Mouse (Mus musculus) adrenal gland (tissue): ENCODE measurements at regions not wholly inside any gene's neighbourhood (a gene's known extent, or its start where the extent isn't known, plus 50 kb on each side); places are given as distances from the start of the nearest gene placed in this dataset.
"Not testable (repeated sequence)": the region's sequence is repeated elsewhere in the genome, so short reads cannot be mapped to it uniquely, and the experiment has no call there.

Experiments used
- intact Hi-C: fragments of 180-260 bp; cut with DNase I; formaldehyde crosslinking; loops from one replicate; pipeline ENCODE4 v1.15.1; 2025

DNA sequence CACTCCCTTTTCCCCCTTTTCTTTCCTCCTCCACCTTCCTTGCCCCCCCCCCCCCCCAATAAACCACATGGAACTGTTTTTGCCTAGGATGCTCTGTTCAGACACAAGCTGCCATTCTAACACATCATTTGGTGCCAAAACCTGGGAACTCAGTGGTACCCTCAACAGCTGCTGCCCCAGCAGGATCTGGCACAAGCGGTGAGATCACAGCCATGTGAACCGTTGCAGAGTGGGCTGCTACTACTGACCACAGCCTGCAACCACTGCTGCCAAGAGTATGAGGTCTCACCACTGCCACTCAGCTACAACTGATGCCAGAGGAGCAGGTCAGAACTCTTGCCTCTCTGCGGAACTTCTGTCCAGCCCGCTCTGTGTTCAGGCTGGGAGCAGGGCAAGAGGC, 206.2 kb downstream of the Pcsk1 start:
- intact Hi-C loops: no loop called here

DNA sequence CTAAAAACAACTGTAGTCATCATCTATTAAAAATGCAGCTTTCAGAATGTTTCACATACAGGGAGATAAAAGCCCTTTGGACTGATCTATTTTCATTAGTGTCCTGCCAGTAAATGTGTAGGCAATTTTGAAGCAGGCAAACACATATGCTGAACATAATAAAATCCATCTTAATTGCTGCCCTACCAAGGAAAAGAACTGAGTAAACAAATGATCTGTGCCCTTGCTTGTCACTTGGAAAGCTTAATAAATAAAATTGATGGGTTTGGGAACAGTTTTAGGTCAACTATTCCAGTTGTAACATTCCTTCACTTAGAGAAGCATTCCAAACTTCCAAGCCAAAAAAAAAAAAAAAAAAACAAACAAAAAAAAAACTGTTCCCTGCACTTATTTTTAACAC, 230.2 kb downstream of the Pcsk1 start:
- intact Hi-C loops: no loop called here

DNA sequence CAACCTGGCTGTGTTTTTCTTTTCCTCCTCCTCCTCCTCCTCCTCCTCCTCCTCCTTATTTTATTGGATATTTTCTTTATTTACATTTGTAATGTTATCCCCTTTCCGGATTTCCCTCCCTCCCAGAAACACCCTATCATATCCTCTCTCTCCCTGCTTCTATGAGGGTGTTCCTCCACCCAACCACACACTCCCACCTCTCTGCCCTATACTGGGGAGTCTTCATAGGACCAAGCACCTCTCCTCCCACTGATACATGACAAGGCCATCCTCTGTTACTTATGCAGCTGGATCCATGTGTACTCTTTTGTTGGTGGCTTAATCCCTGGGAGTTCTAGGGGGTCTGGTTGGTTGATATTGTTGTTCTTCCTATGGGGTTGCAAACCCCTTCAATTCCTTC, 230.6 kb downstream of the Pcsk1 start:
- intact Hi-C loops: no loop called here

- intact Hi-C loops: no loop called here
These were observed 247.4 kb downstream of the Pcsk1 start for GRCm38 (mm10) chr13:75337054-75337453.

GRCm38 (mm10) chr13:75343422-75343821, 253.8 kb downstream of the Pcsk1 start:
- intact Hi-C loops: no loop called here

DNA sequence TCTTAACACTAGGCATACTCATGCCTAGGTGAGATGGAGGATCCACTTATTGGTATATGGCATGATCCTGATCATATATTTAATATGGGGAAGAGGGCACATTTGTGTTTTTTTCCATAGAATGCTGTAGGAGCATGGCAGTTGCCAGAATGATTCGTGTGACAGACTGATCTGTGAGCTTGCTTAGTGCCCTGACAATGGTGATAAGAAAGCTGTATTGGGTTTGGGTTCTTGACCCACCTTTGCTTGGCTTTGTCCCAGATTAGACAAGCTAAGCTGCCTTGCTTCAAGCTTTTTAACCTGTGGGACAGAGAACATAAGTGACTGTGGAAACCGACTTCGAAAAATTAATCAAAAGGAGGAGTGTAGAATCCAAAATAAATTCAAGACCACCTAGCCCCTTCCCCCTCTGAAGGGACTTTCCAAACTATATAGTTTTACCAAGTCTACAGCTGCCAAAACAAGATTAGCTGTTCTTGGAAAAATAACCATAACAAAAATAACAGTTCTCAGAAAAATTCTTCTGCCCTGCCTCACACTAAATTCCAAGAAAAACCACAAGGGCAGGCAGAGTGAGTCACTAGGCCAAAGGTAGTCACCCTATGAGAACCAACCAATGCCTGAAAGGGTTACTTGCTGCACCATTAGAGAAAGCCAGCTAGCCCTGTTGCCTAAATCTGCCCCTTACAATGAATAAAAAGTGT, 277.2 kb downstream of the Pcsk1 start:
- intact Hi-C loops: no loop called here

GRCm38 (mm10) chr13:75368249-75368800, 278.7 kb downstream of the Pcsk1 start:
- intact Hi-C loops: no loop called here

DNA sequence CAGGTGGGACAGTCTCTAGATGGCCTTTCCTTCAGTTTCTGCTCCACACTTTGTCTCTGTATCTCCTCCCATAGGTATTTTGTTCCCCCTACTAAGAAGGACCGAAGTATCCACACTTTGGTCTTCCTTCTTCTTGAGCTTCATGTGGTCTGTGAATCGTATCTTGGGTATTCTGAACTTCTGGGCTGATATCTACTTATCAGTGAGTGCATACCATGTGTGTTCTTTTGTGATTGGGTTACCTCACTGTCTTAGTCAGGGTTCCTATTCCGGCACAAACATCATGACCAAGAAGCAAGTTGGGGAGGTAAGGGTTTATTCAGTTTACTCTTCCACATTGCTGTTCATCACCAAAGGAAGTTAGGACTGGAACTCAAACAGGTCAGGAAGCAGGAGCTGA, 287.5 kb downstream of the Pcsk1 start:
- intact Hi-C loops: not testable (repeated sequence)

DNA sequence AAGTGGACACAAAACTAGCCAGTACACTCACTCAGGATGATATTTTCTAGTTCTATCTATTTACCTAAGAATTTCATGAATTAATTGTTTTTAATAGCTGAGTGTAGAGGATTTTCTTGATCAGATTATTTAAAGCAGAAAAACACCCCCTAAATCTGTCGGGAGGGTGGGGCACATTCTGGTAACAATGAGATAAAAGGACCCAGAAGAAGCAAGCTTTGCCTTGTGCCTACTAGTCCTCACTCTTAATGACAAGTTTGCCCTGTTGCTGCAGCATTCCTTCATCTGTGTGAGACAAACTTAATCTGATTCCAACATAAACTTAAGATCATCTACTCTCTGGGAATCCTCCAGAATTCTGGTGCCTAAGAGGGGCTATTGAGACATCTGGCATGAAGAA, 288.1 kb downstream of the Pcsk1 start:
- intact Hi-C loops: no loop called here

DNA sequence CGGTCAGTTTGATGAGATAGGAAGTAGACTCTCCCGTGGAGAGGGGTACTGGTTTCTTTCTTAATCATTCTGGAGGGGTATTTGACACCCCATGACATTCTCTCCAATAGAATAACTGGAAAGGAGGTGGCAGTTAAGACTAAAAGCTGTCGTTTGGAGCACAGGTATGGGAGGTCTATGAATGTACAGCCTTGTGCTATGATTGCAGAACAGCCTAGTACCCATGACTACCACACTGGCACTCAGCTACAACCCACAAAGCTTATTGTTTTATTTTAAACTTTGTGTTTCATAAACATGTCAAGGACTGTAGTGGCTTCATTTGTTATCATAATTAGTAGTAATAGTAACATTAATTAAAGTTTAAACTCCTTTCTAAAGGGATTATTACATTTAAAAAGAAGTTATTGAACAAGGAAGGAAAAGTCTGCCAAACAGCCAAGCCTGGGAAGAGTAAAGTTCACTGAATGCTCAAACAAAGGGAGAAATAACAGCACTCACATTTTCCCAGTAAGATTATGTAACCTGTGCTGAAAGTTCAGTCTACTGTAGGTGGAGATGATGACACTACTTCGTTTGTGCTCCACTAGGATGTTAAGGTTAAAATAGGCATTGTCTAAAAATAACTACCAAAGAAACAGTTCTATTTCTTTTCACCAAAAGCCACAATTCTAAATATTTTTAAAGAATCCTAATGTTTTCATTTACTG, 295.2 kb downstream of the Pcsk1 start:
- intact Hi-C loops: no loop called here

- intact Hi-C loops: no loop called here
These were observed 299.6 kb downstream of the Pcsk1 start for GRCm38 (mm10) chr13:75389211-75389610.

DNA sequence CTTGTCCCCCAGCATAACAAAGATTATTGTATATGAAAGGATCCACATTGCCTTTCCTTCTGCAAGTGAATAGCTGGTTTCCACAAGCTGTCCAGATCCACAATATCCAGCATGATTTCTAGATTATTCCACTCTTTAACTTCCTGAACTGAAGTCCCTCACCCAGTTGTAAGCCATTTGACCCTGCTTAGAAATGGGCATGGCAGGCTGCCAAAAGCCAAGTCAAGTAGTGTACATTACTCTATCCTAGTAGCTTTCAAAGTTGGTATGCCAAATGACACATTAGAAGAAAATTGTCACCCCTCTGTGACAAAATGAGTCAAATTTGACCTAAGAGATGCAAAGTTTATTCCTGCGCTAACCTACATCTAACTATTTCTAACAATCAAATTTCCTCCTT, 300.6 kb downstream of the Pcsk1 start:
- intact Hi-C loops: no loop called here

GRCm38 (mm10) chr13:75399846-75400245, 306.7 kb upstream of the Ell2 start:
- intact Hi-C loops: not testable (repeated sequence)

- intact Hi-C loops: no loop called here
These were observed 285.8 kb upstream of the Ell2 start for GRCm38 (mm10) chr13:75420726-75421125.

- intact Hi-C loops: no loop called here
These were observed 279.6 kb upstream of the Ell2 start for GRCm38 (mm10) chr13:75426971-75427370.

DNA sequence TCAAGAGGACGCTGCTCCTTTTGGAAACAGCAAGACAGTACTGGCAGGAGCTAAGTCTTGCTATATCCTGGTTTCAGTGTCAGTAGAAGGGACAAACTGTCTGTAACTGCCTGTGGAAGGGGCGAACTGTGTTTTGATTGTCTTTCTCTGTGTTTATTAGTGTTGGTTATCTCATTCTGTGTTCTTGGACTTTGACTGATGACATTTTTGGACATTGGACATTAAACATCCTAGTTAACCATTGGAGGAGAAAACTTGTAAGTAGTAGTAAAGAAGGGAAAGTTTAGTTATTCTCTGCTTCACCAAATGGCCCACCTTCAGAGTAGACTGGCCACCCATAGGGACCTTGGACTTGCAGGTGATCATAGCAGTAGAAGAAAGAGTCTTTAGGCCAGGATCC, 267.4 kb upstream of the Ell2 start:
- intact Hi-C loops: no loop called here

DNA sequence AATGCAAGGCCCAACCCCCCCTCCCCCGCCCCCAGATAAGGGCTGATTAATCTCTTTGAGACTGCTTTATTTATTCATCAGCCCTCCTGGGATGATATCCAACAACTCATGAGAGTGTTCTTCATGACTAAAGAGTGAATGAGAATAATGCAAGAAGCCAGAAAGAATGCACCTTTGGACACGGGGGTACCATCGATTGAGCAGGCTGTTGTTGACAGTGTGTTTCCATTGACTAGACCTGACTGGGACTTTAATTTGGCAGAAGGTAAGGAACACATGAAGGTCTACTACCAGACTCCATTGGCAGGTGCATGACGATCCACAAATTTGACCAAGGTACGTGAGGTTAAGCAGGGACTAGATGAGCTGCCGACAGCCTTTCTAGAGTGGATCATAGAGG, 266.5 kb upstream of the Ell2 start:
- intact Hi-C loops: no loop called here

GRCm38 (mm10) chr13:75460335-75460878, 246.2 kb upstream of the Ell2 start:
- intact Hi-C loops: no loop called here

- intact Hi-C loops: no loop called here
These were observed 245.3 kb upstream of the Ell2 start for GRCm38 (mm10) chr13:75461273-75461672.

DNA sequence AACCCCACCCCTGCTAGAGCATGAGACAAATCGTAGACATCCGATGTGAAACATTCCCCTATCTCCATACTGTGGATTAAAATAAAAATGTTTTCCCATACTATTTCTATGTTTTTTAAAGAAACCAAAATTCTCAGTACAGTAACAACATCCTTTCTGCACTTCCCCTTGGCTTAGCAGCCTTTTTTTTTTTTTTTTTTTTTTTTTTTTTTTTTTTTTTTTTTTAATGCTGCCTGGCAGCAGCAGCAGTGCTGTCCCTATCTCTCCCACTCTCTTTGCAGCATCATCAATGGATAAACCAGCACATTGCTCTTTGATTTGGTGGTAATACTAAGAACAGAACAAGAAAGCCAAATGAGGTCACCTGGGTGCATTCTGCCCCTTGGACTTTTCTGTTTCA, 239.3 kb upstream of the Ell2 start:
- intact Hi-C loops: no loop called here

DNA sequence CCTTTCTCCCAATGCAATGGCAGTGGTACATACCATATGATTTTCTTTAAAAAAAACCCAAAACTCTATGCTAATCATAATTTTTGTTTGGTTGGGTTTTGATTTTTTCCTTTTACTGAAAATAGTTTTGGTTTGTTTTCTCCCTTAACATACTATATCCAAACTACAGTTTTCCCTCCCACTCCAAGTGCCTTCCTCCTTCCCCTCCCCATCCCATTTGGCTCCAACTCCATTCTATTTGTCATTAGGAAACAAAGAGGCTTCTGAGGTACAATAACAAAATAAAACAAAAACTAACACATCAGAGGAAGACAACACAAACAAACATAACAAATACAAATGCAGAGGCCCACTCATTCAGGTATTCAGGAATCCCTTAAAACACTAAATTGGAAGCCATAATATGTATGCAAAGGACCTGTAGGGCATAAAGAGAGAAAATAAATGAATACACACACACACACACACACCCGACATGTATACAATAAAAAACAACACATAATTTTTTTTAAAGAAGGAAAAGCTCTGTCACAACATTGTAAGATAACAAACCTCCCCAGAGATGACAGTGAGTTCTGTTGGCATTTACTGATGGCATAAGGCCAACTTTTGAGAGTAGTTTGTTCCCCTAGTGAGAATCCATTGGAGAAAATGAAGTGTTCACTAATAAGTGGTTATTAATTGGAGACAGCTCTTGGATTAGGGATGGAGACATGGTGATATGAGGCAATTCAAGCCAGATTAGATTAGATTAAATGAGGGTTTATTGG, 230.5 kb upstream of the Ell2 start:
- intact Hi-C loops: no loop called here
